Mouse (Mus musculus): ENCODE measurements around the gene Chrnb4. TPM values are rescaled to one million over a fixed set of nuclear protein-coding genes. Genes with fewer than 3 reads are reported as not detected.

Chrnb4 gene
- total RNA-seq, 1 experiment from 2014 or later: not detected

Other genes with a start within 250 kb of the Chrnb4 start
- gene Ireb2, start 185.0 kb downstream of the Chrnb4 start, total RNA-seq (2017): 54.0 and 61.2 TPM in 2 replicates
- gene Hykk, start 131.5 kb downstream of the Chrnb4 start, total RNA-seq (2017): 0.40 and 1.1 TPM in 2 replicates
- 327 and 385 TPM in 2 replicates for gene Psma4, start 98.0 kb downstream of the Chrnb4 start, total RNA-seq (2017)
- 3.9 TPM in 1 of 2 replicates, not detected in the other for gene AY074887, start 97.8 kb downstream of the Chrnb4 start, total RNA-seq (2017)
- gene Chrna5, start 67.9 kb downstream of the Chrnb4 start, total RNA-seq (2017): not detected in 2 replicates
- gene Chrna3, start 22.2 kb downstream of the Chrnb4 start, total RNA-seq (2017): not detected in 2 replicates
- gene Ube2q2, start 100.1 kb upstream of the Chrnb4 start, total RNA-seq (2017): 48.0 and 56.2 TPM in 2 replicates
- gene Fbxo22, start 160.1 kb upstream of the Chrnb4 start, total RNA-seq (2017): 44.5 and 60.9 TPM in 2 replicates